19 mouse cellular contexts compared by ENCODE assay signal in the genomic region with DNA sequence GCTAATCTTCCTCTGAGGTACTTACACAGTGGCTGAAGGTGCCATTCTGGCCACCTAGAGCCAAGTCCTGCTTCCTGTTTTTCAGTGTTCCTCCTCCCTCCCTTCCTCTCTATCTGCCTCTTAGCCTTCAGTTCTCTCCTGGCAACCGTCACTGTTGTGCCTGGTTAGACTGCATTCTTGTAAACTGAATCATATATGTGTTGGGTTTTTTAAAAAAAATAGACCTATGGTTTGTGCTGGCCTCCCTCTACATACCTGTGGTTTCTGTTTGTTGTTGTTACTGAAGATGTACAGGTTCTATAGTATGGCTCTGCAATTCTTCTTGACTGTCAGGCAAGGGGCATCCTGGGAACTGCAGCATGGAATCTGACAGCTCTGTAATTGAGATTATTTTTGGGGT.
DNase-seq lines count a peak whose midpoint lies in the region; ATAC-seq and TF ChIP-seq lines count a peak whose summit lies in the region.
"Had no signal": no experiment of that assay in that cellular context is flagged by ENCODE, and none has a peak within 500 bp of the region (broad histone marks: within the 10 kb centered on the region; RNA-seq: fewer than 3 reads in every experiment).

No protein-coding gene starts in this region.

- no peaks in the 10 kb centered on the region for H3K36me3 ChIP-seq in embryonic facial prominence, embryonic 14.5 days (ENCODE audit: control insufficient read depth, insufficient read depth, low read length)
- no peaks in the 10 kb centered on the region for H3K36me3 ChIP-seq in embryonic facial prominence, embryonic 10.5 days (replicated peaks)
- H3K36me3 ChIP-seq in midbrain, postnatal 0 days (ENCODE audit: insufficient read depth, low read length), result no peaks in the 10 kb centered on the region
- no peaks in the 10 kb centered on the region for H3K36me3 ChIP-seq in midbrain, embryonic 10.5 days
- H3K36me3 ChIP-seq in liver, embryonic 11.5 days (ENCODE audit: control insufficient read depth, insufficient read depth, low read length), result no peaks in the 10 kb centered on the region
- H3K36me3 ChIP-seq: heart, embryonic 13.5 days; hindbrain, embryonic 15.5 days had no signal

- intact Hi-C loops in left cerebral cortex, postnatal 25 days (cut with DNase I), result no loop called here

- peak; percentile 54 for DNase-seq in embryonic facial prominence, embryonic 14.5 days (ENCODE audit: low spot score)
- no peak for DNase-seq in embryonic facial prominence, embryonic 10.5 days (ENCODE audit: low spot score)
- no peak for DNase-seq in midbrain, postnatal 0 days (ENCODE audit: low spot score)
- DNase-seq in midbrain, embryonic 10.5 days (ENCODE audit: low spot score), result no peak
- DNase-seq in Muller cell, postnatal 12 days (ENCODE audit: inconsistent ontology term), result peak; percentile 17
- DNase-seq in fibroblast of lung, adult 2 months (ENCODE audit: low read depth), result peak; percentile 6
- no peak for DNase-seq in left cerebral cortex, postnatal 25 days (ENCODE audit: low spot score in 2 of 2)
- no peak for DNase-seq in liver, embryonic 11.5 days (ENCODE audit: low spot score)
- DNase-seq: adrenal gland, postnatal 25 days; cerebellum, adult 18-20 months; cerebellum, adult 9-11 months; cerebellum, postnatal 36 days; gastrocnemius, adult 2 months; gastrocnemius, postnatal 25 days; heart, adult 11 months; heart, postnatal 36 days had no signal

- no peak for TF ChIP-seq CTCF in midbrain, postnatal 0 days (IDR thresholded peaks at IDR 0.05)

- peaks cover 13% of the 10 kb centered on the region for H3K27me3 ChIP-seq in embryonic facial prominence, embryonic 14.5 days (replicated peaks; ENCODE audit: control insufficient read depth, insufficient read depth, low read length)
- peaks cover 95% of the 10 kb centered on the region for H3K27me3 ChIP-seq in embryonic facial prominence, embryonic 10.5 days (replicated peaks; ENCODE audit: low read depth, poor library complexity, severe bottlenecking)
- 0 out of 2 replicates have a peak, but pooled peaks cover 8% of the 10 kb centered on the region for H3K27me3 ChIP-seq in midbrain, postnatal 0 days (ENCODE audit: insufficient read depth, low read length)
- H3K27me3 ChIP-seq in midbrain, embryonic 10.5 days (ENCODE audit: low read depth, poor library complexity, severe bottlenecking), result peaks cover 100% of the 10 kb centered on the region
- H3K27me3 ChIP-seq in liver, embryonic 11.5 days (replicated peaks; ENCODE audit: control insufficient read depth, insufficient read depth, low read length), result peaks cover 38% of the 10 kb centered on the region
- H3K27me3 ChIP-seq: hindbrain, embryonic 15.5 days had no signal

- H3K9me3 ChIP-seq in embryonic facial prominence, embryonic 14.5 days (ENCODE audit: control insufficient read depth, low read length), result no peaks in the 10 kb centered on the region
- no peaks in the 10 kb centered on the region for H3K9me3 ChIP-seq in embryonic facial prominence, embryonic 10.5 days
- no peaks in the 10 kb centered on the region for H3K9me3 ChIP-seq in midbrain, postnatal 0 days (ENCODE audit: low read length)
- peaks cover 1% of the 10 kb centered on the region; the same call in 1 of the 2 replicates for H3K9me3 ChIP-seq in midbrain, embryonic 10.5 days (replicated peaks)
- H3K9me3 ChIP-seq in liver, embryonic 11.5 days (ENCODE audit: control insufficient read depth, low read length), result no peaks in the 10 kb centered on the region
- H3K9me3 ChIP-seq: heart, embryonic 13.5 days; hindbrain, embryonic 15.5 days had no signal

- H3K9ac ChIP-seq in embryonic facial prominence, embryonic 14.5 days (ENCODE audit: low read depth, low read length), result no peak overlapping the region
- 0 out of 2 replicates have a peak overlapping the region, but pooled peaks have one; percentile 8 for H3K9ac ChIP-seq in midbrain, postnatal 0 days (replicated peaks; ENCODE audit: low read length, poor library complexity, severe bottlenecking)
- no peak overlapping the region for H3K9ac ChIP-seq in liver, embryonic 11.5 days (ENCODE audit: low read depth, low read length)
- H3K9ac ChIP-seq: forebrain, embryonic 13.5 days; heart, embryonic 13.5 days; hindbrain, embryonic 15.5 days had no signal

- H3K4me3 ChIP-seq in embryonic facial prominence, embryonic 14.5 days (ENCODE audit: low read depth, low read length), result no peak overlapping the region
- H3K4me3 ChIP-seq in embryonic facial prominence, embryonic 10.5 days, result no peak overlapping the region
- H3K4me3 ChIP-seq in midbrain, postnatal 0 days (ENCODE audit: low read depth, low read length), result no peak overlapping the region
- H3K4me3 ChIP-seq in midbrain, embryonic 10.5 days, result no peak overlapping the region
- H3K4me3 ChIP-seq in liver, embryonic 11.5 days (ENCODE audit: low read depth, low read length), result no peak overlapping the region
- H3K4me3 ChIP-seq: forebrain, embryonic 13.5 days; gastrocnemius, adult 2 months; heart, embryonic 13.5 days; hindbrain, embryonic 15.5 days had no signal

- H3K4me2 ChIP-seq in embryonic facial prominence, embryonic 14.5 days (ENCODE audit: low read depth, low read length), result no peak overlapping the region
- H3K4me2 ChIP-seq in midbrain, postnatal 0 days (ENCODE audit: low read depth, low read length, poor library complexity, severe bottlenecking), result no peak overlapping the region
- H3K4me2 ChIP-seq in liver, embryonic 11.5 days, result no peak overlapping the region
- H3K4me2 ChIP-seq: forebrain, embryonic 13.5 days; heart, embryonic 13.5 days; hindbrain, embryonic 15.5 days had no signal

- no peaks in the 10 kb centered on the region; the same call in 1 of the 2 replicates for H3K4me1 ChIP-seq in embryonic facial prominence, embryonic 14.5 days (ENCODE audit: control insufficient read depth, insufficient read depth, low read length)
- peaks cover 16% of the 10 kb centered on the region for H3K4me1 ChIP-seq in embryonic facial prominence, embryonic 10.5 days
- H3K4me1 ChIP-seq in midbrain, postnatal 0 days (ENCODE audit: insufficient read depth, low read length), result peaks cover 8% of the 10 kb centered on the region; the same call in 1 of the 2 replicates
- peaks cover 36% of the 10 kb centered on the region for H3K4me1 ChIP-seq in midbrain, embryonic 10.5 days
- no peaks in the 10 kb centered on the region for H3K4me1 ChIP-seq in liver, embryonic 11.5 days (replicated peaks; ENCODE audit: control insufficient read depth, insufficient read depth, low read length)

- no peak overlapping the region for H3K27ac ChIP-seq in embryonic facial prominence, embryonic 14.5 days (replicated peaks; ENCODE audit: low read depth, low read length)
- no peak overlapping the region for H3K27ac ChIP-seq in embryonic facial prominence, embryonic 10.5 days (replicated peaks)
- no peak overlapping the region for H3K27ac ChIP-seq in midbrain, postnatal 0 days (ENCODE audit: low read depth, low read length)
- H3K27ac ChIP-seq in midbrain, embryonic 10.5 days (replicated peaks), result no peak overlapping the region
- no peak overlapping the region for H3K27ac ChIP-seq in liver, embryonic 11.5 days (ENCODE audit: low read depth, low read length)
- H3K27ac ChIP-seq: forebrain, embryonic 13.5 days; gastrocnemius, adult 2 months; heart, embryonic 13.5 days; hindbrain, embryonic 15.5 days had no signal

- 29% methylated on average over 1 of the region's 1 CpGs for WGBS in embryonic facial prominence, embryonic 14.5 days
- 79% methylated on average over 1 of the region's 1 CpGs for WGBS in embryonic facial prominence, embryonic 10.5 days
- WGBS in midbrain, postnatal 0 days, result 40% methylated on average over 1 of the region's 1 CpGs
- 69% methylated on average over 1 of the region's 1 CpGs for WGBS in midbrain, embryonic 10.5 days
- WGBS in liver, embryonic 11.5 days, result 17% methylated on average over 1 of the region's 1 CpGs

- ATAC-seq in embryonic facial prominence, embryonic 14.5 days (ENCODE audit: low read depth), result peak; percentile 73; the same call in 1 of the 2 replicates
- ATAC-seq in midbrain, postnatal 0 days (ENCODE audit: low FRiP score), result no peak
- ATAC-seq in liver, embryonic 11.5 days (replicated peaks; ENCODE audit: low FRiP score), result no peak
- ATAC-seq: forebrain, embryonic 13.5 days had no signal

Comparison
In these comparisons a context has a peak if more than half of its experiments do, and no peak if none do; other contexts are left out.
1. DNase-seq: peak in embryonic facial prominence, embryonic 14.5 days (single experiment), Muller cell, postnatal 12 days (single experiment) and fibroblast of lung, adult 2 months (single experiment); none in embryonic facial prominence, embryonic 10.5 days (single experiment), midbrain, postnatal 0 days (single experiment), midbrain, embryonic 10.5 days (single experiment), left cerebral cortex, postnatal 25 days (0 of 2) and liver, embryonic 11.5 days (single experiment).